Mouse (Mus musculus) testis, postnatal 10 days (tissue): ENCODE results near the gene Ccpg1.

Experiments used
- DNase-seq: peaks from one replicate; pipeline ENCODE4 v3.0.0; 2021; ENCODE audit warnings: low spot score

Gene Ccpg1

DNA sequence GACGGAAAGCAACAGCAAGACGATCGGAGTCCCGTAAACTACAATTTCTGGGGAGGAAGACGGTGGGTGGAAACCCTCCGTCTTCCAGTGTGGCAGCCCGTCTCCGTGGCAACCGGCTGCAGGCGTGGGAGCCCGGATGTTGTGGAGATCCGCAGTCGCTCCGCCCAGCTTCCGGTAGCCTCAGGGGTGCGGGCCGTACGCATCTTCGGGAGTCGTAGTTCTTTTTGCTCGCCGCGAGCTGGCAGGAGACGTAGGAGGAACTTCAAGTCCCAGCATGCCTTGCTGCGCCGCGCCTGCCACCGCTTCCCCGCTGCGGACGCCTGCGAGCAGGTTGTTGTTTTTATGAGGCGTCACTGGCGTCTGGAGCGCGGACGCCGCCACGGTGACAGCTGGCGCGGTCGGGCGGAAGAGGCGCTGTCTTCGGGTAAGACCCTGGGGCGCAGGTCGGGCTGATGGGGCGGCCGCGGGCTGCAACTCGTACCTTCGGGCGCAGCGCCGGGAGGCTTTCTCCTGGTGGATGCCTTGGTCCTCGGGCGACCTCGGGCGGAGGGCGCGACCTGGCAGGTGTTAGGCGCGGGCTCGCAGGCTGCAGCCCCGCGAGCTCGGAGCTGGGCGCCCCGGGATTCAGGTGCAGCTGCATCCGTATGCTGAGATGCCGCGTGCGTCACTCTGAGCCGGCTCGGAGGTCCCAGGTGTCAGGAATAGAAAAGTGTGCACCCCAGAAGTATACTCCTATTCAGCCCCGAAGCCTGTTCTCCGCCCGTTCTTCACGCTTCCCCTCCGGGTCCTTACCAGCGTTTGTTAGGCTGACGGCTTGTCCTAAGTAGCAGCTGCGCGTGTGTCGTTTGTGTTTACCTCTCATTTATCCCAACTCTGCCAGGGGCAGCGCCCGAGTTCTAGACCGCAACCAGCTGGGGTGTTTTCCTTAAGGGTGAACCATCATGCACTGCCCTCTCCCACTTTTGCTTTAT, at the start of gene Ccpg1, which contains the start of gene Ccpg1os:
Gene Ccpg1 (plus strand): TSS at position 180 of the 971 bp plus-strand sequence.
Gene Ccpg1os (minus strand): TSS at position 133 of the 971 bp plus-strand sequence.
- DNase-seq = peak; percentile 95

DNA sequence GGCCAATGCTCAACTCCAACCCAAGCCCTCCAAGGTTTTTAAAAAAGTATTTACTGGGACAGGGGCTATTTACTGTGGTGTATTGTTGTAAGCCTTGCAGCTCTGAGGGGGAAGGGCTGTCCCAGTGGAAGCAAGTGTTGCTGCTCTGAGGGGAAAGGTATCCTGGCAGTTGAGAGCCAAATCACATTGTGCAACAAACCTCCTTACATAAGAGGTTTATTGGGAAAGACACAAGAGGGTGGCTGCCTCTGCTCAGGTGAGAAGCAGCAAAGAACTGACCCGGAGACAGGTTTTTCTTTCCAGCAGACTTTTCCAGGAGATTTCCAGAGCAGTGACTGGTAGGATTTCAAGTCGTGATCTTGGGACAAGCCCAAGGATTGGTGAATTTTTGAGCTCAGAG, 48.9 kb upstream of the Ccpg1 start:
- no peak for DNase-seq

DNA sequence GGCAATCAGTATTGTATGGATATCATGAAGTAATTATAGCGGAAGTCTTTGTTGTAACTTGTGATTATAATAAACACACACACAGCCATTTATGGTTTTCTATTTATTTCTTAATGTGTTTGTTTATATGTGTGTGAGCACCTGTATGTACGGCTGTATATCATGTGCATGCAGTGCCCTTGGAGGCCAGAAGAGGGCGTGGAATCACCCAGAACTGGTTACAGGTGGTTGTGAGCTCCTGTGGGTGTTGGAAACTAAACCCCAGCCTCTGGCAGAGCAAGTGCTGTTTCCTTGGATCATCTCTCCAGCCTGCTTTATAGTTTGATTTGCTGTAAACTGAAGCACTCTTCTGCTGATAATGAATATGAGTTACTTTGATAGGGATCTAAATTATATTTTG, 41.8 kb upstream of the Ccpg1 start:
- DNase-seq = no peak

DNA sequence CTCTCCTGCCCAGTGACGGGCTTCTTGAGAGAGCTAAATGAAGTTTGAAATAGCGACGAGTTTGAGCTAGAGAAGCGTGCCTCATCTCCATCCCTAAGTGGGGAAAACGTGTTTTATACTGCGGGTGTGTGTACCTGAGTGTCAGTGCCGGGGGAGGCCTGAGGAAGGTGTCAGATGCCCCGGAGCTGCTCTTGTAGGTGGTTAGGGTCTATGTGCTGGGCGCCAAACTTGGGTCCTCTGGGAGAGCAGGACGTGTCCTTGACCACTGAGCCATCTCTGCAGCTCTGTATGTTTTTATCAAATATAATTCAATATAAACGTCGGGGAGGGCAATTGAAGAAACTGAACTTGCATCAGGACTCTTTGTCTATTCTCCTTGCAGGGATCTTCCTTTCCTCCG, 40.9 kb upstream of the Ccpg1 start:
- no peak for DNase-seq

DNA sequence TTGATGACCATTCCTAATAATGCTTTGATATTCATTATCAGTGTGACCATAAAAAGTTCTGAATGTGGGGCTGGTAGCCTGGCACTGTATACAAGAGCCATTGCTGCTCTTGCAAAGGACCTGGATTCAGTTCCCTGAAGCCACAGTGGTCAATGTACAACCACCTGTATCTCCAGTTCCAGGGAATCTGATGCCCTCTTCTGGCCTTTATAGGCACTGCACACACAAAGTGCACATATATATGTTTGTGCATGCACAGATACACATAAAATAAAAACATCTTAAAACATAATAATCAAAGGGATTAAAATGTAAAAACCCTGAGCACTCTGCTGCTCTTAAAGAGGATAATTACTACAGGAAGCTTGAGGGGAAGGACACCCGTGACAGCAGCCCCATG, 38.2 kb upstream of the Ccpg1 start:
- no peak for DNase-seq

DNA sequence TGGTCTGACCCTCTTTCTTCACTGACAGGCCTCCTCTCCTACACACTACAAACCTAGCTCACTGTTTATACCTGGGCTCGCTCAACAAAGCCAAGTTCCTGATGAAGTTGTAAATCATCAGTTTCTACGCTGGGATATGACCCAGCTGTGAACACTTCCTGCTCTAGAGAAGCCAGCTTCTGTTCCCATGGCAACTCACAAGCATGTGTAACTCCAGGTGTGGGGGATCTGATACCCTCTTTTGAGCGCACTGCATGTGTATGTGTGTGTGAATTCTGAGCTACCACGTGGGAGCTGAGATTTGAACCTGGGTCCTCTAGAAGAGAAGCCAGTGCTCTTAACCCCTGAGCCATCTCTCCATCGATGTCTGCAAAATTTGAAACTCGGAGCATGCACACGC, 35.7 kb upstream of the Ccpg1 start:
- DNase-seq = no peak

DNA sequence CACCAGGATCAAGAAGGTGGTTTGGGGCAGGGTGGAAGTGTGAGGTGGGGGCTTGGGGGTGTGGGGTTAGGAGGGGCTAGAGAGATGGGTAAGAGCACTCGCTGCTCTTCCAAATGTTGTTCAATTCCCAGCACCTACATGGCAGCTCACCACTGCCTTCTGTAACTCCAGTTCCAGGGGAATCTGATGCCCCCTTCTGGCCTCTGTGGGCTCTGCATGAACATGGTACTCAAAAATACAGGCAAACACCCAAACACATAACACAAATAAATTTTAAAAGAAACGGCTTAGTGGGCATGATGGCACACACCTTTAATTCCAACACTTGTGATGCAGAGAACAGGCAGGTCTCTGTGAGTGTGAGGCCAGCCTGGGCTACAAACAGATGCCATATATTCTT, 30.5 kb upstream of the Ccpg1 start:
- peak; percentile 56 for DNase-seq

DNA sequence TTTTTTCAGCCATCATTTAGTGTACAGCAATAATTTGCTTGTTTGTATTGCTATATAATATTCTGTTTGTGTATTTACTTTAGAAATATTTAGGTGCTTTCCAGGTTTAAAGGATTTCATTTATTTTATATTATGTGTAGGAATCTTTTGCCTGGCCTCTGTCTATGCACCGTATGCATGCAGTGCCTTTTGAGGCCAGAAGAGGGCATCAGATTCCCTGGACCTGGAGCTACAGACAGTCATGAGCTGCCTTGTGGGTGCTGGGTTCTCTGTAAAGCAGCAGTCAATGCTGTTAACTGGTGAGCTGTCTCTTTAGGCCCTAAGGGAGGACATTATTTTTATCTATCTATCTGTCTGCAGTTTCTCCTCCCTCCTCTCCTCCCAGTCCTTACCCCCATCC, 29.7 kb upstream of the Ccpg1 start:
- DNase-seq = peak; percentile 58

DNA sequence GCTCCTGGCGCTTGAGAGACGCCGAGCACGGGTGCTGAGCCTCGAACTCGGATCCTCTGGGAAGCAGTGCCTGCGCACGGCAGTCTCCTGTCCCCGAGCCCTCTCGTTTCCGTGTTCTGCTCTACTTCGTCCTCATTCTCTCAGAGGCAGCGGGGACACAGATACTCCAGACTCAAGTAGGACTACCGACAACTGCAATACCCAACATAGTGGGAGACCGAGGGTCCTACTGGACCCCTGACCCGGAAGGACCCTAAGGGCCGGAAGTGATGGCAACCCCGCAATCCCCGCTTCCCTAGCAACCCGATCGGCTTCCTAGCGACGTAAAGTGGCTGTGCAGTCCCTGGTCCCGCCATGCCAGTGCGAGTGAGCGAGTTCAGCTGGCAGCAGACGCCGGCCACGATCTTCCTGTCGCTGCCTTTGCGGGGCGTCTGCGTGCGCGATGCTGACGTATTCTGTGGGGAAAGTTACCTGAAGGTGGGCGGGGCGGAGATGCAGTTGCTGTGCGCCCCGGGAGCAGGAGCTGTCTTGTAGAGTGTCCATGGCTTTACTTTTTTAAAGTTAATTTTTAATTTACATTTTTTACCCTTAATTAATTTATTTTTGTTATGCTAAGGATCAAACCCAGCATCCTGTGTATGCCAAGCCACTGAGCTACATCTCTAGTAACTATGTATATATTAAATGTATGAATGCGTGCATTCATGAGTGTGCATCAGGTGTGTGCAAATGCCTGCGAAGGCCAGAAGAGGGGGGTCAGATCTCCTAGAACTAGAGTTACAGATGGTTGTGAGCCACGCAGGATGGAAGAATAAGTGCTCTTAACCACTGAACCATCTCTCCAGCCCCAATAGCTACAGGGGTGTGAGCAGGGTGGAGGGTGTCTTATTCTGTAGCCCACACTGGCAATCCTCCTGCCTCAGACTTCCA, 26.4 kb upstream of the Ccpg1 start, which contains the start of the genes Dyx1c1 and Gm44503:
Gene Dyx1c1 (plus strand): TSS at position 265 of the 930 bp plus-strand sequence.
Gene Gm44503 (plus strand): TSS at position 332 of the 930 bp plus-strand sequence.
- DNase-seq = peak; percentile 83

DNA sequence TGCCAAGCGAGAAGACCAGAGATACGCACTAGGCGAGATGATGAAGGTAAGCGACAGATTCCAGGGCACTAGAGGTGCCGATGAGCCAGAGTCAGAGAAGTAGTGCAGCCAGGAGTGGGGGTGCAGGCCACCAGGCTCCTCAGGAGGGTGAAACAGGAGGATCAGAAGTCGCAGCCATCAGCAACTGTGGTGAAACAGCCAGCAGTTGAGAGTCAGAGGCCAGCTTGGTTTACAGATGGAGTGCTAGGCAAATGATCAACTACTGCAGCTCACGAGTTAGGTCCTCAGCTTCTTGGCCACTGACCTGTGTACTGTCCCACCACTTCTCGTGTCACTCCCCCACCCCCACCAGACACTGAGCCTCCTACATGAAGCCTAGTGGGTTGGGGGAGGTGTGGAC, 23.9 kb upstream of the Ccpg1 start:
- no peak for DNase-seq

DNA sequence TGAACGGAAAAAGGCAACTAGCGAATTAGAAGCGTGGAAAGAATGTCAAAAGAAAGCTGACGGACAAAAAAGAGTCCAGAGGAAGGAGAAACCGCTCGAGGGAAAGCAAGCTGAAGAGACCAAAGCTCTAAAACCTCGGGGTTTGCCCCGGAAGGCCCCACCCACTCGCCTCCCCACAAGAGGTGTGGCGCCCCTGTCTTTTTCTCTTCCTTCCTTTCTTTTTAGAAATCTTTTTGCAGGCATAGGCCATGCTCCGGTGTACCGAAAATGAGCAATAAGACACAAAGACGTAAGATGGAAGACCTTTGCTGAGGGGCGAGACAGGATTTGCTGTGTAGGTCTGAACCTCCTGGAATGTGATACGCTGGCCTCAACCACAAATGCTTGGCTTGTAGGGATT, 23.3 kb upstream of the Ccpg1 start:
- no peak for DNase-seq

DNA sequence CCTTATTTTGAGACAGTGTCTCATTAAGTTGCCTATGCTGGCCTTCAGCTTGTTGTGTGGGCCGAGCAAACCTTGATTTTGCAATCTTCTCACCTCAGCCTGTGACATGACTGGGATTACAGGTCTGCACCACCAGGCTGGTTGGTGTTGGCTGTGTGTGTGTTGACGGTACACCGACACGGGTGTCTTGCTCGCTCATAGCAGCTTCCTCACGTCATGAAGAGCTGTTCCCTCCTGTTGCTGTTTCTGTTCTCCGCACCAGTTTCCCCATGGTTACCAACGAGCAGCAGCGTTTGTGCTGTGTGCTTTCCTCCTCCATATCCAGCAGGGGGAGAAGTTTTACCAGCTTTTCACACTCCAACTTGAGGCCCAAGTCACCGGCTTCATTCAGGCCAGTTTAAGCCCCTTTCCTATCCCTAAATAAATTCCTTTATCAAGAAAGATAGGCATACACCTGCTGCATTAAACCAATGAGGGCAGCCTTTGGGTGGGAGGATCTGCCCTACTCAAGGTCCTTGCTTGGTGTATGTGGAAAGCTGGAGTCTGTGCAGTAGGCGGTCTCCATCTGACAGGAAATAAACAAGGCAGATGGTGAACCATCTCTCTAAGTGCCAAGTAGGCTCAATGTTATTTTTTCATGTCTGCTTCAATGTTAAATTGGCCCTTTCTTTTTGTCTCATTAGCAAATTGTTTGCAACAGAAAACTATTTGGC, 16.7 kb upstream of the Ccpg1 start:
- DNase-seq = peak; percentile 48

DNA sequence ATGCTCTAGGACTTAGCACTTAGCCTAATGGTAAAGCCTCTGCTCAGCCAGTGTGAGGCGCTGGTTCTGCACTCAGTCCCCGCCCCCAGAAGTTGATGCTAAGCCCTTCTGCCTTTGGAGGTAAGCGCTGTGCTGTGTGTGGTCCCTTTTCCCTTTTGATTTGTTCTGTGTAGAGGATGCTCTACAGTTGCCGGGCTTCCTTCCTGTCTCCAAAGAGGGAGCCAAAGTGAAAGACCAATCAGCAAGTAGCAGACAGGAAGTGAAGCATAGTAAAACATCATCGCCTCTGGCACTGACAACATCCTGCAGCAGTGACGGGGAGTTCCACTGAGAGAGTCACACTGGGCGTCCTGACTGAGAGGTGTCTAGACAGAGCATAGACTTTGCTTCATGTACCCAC, 15.4 kb upstream of the Ccpg1 start:
- no peak for DNase-seq

DNA sequence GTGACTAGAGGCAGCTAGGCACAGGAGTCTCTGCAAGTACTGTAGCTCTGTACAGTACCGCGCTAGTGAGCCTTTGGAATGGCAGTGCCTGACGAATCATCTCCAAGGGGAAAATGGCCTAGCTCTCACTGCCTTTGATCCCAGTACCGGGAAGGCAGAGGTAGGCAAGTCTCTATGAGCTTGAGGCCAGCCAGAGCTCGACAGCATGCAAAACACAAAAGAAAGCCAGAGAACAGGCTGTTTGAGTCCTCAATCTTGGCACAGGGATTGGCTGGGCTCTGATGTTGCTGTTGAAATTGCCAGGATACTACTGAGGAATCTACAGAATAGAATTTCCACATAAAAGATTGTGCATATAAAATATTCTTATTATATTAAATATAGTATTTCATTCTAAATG, 12.8 kb upstream of the Ccpg1 start:
- DNase-seq = no peak

DNA sequence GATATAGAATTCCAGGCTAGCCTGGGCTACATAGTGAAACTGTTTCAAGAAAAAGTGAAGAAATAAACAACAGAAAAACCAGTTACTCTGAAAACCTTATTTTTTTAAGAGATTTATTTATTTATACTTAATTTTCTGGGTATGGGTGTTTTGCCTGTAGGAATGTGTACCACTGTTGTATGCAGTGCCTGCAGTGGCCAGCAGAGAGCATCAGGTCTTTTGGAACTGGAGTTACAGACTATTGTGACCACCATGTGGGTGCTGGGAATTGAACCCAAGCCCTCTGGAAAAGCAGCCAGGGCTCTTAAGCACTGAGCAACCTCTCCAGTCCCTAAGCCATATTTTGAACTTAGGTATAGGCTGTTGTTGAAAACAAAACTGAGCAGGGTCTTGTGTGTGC, 12.2 kb upstream of the Ccpg1 start:
- no peak for DNase-seq

DNA sequence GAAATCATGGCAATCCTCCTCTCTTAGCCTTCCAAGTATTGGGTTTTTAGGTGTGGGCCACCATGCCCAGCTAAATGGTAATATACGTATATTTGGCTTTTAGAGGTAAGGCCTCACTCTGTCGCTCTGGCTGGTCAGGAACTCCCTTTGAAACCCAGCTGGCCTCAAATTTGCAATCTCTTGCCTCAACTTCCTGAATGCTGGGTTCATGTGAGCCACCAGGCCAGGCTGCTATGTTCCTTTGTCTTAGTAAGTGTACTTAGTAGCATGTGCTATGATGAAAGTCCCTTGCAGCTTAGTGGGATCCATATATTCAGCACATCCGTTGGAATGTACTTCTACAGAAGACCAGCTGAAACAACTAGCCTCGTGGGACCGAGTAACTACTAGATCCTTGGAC, 10.5 kb upstream of the Ccpg1 start:
- DNase-seq = no peak

DNA sequence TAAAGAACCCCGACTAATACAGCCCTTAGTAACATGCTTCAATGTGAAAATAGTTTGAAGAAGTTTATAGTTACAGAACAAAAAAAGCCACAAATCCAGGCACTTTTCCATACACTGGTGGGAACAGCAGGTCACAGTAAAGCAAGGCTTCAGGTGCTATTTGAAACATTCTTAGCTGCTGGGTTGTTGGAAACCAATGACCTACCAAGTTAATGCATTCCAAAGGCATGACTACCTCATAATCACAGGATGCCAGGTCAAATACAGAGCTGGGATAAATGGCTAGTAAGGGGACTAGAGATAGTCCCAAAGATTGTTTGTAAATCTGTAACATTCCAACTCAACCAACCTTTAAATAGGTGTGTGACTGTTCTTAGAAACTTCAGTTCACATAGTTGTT, 10.0 kb upstream of the Ccpg1 start:
- DNase-seq = no peak

DNA sequence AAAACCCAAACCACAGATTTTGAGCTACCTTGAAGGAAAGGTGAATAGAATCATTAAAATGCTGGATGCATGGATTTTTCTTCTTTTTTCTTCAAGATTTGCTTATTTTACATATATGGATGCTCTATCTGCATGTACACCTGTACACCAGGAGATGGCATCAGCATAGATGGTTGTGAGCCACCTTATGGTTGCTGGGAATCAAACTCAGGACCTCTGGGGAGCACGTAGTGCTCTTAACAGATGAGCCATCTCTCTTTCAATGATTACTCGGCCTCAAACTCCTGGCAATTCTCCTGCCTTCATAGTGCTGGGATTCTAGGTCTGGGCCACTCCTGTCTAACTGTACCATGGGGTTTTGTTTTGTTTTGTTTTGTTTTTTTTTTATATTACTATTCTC, 2.2 kb upstream of the Ccpg1 start:
- no peak for DNase-seq

DNA sequence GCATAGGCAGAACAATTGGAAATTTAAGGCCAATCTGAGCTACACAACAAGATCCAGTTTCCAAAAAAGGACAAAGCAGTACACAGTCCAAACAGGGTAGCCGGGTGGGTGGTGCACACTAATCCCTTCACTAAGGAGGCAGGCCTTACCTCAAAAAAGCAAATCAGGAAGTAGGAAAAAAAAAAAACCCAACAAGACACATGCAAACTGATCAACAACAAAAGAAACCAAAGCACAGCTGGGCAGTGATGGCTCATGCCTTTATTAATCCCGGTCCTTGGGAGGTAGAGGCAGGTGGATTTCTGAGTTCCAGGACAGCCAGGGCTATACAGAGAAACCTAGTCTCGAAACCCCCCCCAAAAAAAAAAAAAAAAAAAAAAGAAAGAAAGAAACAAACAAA, 2.5 kb downstream of the Ccpg1 start:
- DNase-seq = no peak

DNA sequence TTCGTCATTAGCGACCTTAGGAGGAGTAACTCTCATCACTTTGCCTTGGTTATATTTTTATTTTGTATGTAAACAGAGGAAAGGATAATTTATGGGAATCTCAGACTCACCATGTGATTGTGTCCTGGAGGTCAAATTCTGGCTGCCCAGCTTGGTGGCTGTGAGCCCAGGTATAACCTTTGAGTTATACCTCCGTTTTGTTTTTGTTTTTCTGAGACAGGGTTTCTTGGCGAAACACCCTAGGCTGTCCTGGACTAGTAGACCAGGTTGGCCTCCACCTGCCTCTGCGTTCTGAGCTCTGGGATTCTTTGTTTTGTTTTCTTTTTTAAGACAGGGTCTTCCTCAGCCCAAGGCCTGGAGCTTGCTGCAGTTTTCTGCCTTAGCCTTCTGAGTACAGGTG, 3.5 kb downstream of the Ccpg1 start:
- no peak for DNase-seq

DNA sequence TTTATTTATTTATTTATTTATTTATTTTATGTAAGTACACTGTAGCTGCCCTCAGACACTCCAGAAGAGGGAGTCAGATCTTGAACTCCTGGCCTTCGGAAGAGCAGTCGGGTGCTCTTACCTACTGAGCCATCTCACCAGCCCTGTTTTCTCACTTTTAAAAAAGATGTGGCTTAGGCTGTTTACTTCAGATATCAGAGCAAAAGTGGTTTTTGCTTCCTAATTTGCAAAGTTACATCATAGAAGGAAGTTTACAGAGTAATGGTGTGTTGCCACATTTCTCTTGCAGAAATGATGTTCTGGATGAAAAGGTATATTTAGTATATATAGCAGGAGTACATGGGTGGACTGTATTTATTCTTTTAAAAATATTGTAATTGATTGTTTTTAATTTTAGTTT, 6.2 kb downstream of the Ccpg1 start:
- DNase-seq = no peak

DNA sequence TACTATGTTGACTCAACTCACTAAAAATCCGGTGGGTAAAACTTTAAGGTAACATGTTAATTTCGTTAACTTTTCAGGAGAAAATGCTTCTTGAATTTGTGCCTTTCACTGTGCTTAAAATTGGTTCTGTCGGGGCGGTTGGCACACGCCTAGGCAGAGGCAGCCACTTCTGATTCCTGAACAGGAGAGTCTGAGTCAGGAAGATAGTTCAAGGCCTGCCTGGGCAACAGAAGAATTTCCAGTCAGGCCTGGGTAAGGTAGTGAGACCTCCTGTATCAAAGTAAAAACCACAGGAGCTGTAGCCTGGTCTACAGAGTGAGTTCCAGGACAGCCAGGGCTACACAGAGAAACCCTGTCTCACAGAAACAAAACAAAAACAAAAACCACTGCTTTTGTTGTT, 7.3 kb downstream of the Ccpg1 start:
- DNase-seq = no peak
